ENCODE assay signal across 18 mouse cellular contexts in the genomic region with DNA sequence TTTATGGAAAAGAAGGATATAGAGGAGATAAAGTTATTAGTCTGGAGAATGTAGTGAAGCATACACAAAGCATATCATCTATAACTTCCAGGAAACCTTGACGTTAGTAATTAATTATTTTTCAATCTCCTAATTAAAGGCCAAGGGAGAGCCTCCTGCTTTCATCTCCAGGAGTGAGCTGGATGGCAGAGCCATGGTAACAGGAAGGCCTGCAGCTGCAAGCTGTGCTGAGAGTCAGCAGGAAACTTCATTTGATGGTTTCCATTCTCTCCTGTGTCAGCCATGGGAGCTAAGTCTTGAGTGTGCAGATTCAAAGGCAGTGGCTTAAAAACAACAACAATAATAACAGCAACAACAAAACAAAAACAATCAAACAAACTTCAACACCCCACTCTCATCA.
DNase-seq lines count a peak whose midpoint lies in the region; ATAC-seq and TF ChIP-seq lines count a peak whose summit lies in the region.
"Had no signal": no experiment of that assay in that cellular context is flagged by ENCODE, and none has a peak within 500 bp of the region (broad histone marks: within the 10 kb centered on the region; RNA-seq: fewer than 3 reads in every experiment).

No protein-coding gene starts in this region.

- no peak overlapping the region for H3K4me3 ChIP-seq in forebrain, embryonic 14.5 days (ENCODE audit: low read depth, low read length)
- no peak overlapping the region for H3K4me3 ChIP-seq in forebrain, embryonic 16.5 days (replicated peaks; ENCODE audit: low read length)
- H3K4me3 ChIP-seq in midbrain, embryonic 14.5 days (replicated peaks; ENCODE audit: low read depth, low read length): no peak overlapping the region
- H3K4me3 ChIP-seq in midbrain, embryonic 13.5 days (replicated peaks): no peak overlapping the region
- H3K4me3 ChIP-seq: embryonic facial prominence, embryonic 10.5 days; embryonic facial prominence, embryonic 12.5 days; forebrain, embryonic 13.5 days had no signal

- H3K4me2 ChIP-seq in forebrain, embryonic 14.5 days (ENCODE audit: low read length): no peak overlapping the region
- H3K4me2 ChIP-seq in forebrain, embryonic 16.5 days (ENCODE audit: low read length): no peak overlapping the region
- no peak overlapping the region for H3K4me2 ChIP-seq in midbrain, embryonic 14.5 days (ENCODE audit: low read length)
- H3K4me2 ChIP-seq in midbrain, embryonic 13.5 days (replicated peaks): no peak overlapping the region
- H3K4me2 ChIP-seq: embryonic facial prominence, embryonic 12.5 days; forebrain, embryonic 13.5 days had no signal

- no peak for ATAC-seq in forebrain, embryonic 14.5 days
- no peak for ATAC-seq in forebrain, embryonic 16.5 days
- ATAC-seq in midbrain, embryonic 14.5 days (ENCODE audit: low FRiP score, low TSS enrichment): no peak
- no peak for ATAC-seq in midbrain, embryonic 13.5 days
- ATAC-seq: forebrain, embryonic 13.5 days; forebrain, postnatal 0 days had no signal

- no peaks in the 10 kb centered on the region for H3K9me3 ChIP-seq in forebrain, embryonic 14.5 days (replicated peaks; ENCODE audit: control insufficient read depth, low read length)
- H3K9me3 ChIP-seq in forebrain, embryonic 16.5 days (ENCODE audit: control insufficient read depth, low read length): no peaks in the 10 kb centered on the region
- no peaks in the 10 kb centered on the region for H3K9me3 ChIP-seq in midbrain, embryonic 14.5 days (ENCODE audit: control insufficient read depth, low read length)
- no peaks in the 10 kb centered on the region for H3K9me3 ChIP-seq in midbrain, embryonic 13.5 days
- H3K9me3 ChIP-seq: embryonic facial prominence, embryonic 10.5 days; embryonic facial prominence, embryonic 12.5 days; forebrain, embryonic 13.5 days had no signal

- 10% methylated on average over 1 of the region's 1 CpGs for WGBS in forebrain, embryonic 14.5 days
- WGBS in forebrain, embryonic 16.5 days: 24% methylated on average over 1 of the region's 1 CpGs
- 33% methylated on average over 1 of the region's 1 CpGs for WGBS in midbrain, embryonic 14.5 days
- WGBS in midbrain, embryonic 13.5 days: 43% methylated on average over 1 of the region's 1 CpGs

- no peak for TF ChIP-seq CTCF in brain, embryonic 14.5 days (IDR thresholded peaks at IDR 0.05; ENCODE audit: borderline replicate concordance, extremely low read depth, insufficient read depth, insufficient read length)

- no peak overlapping the region for H3K27ac ChIP-seq in forebrain, embryonic 14.5 days (ENCODE audit: low read depth, low read length)
- H3K27ac ChIP-seq in forebrain, embryonic 16.5 days (ENCODE audit: low read length): no peak overlapping the region
- H3K27ac ChIP-seq in midbrain, embryonic 14.5 days (replicated peaks; ENCODE audit: low read depth, low read length): no peak overlapping the region
- H3K27ac ChIP-seq in midbrain, embryonic 13.5 days: no peak overlapping the region
- H3K27ac ChIP-seq: embryonic facial prominence, embryonic 10.5 days; embryonic facial prominence, embryonic 12.5 days; forebrain, embryonic 13.5 days had no signal

- H3K27me3 ChIP-seq in forebrain, embryonic 14.5 days (replicated peaks; ENCODE audit: control insufficient read depth, insufficient read depth, low read length): no peaks in the 10 kb centered on the region
- H3K27me3 ChIP-seq in forebrain, embryonic 16.5 days (replicated peaks; ENCODE audit: control insufficient read depth, insufficient read depth, low read length): no peaks in the 10 kb centered on the region
- no peaks in the 10 kb centered on the region for H3K27me3 ChIP-seq in midbrain, embryonic 14.5 days (ENCODE audit: control insufficient read depth, insufficient read depth, low read length)
- H3K27me3 ChIP-seq in midbrain, embryonic 13.5 days: no peaks in the 10 kb centered on the region
- H3K27me3 ChIP-seq: embryonic facial prominence, embryonic 12.5 days; forebrain, embryonic 13.5 days had no signal

- no peaks in the 10 kb centered on the region for H3K4me1 ChIP-seq in forebrain, embryonic 14.5 days (ENCODE audit: control insufficient read depth, insufficient read depth, low read length)
- no peaks in the 10 kb centered on the region for H3K4me1 ChIP-seq in forebrain, embryonic 16.5 days (replicated peaks; ENCODE audit: control insufficient read depth, insufficient read depth, low read length)
- H3K4me1 ChIP-seq in midbrain, embryonic 14.5 days (ENCODE audit: control insufficient read depth, insufficient read depth, low read length): no peaks in the 10 kb centered on the region
- no peaks in the 10 kb centered on the region for H3K4me1 ChIP-seq in midbrain, embryonic 13.5 days (replicated peaks)
- H3K4me1 ChIP-seq: embryonic facial prominence, embryonic 10.5 days; embryonic facial prominence, embryonic 12.5 days; forebrain, embryonic 13.5 days had no signal

- no peak overlapping the region for H3K9ac ChIP-seq in forebrain, embryonic 14.5 days (ENCODE audit: low read length)
- H3K9ac ChIP-seq in forebrain, embryonic 16.5 days (replicated peaks; ENCODE audit: low read depth, low read length): no peak overlapping the region
- H3K9ac ChIP-seq in midbrain, embryonic 14.5 days (replicated peaks; ENCODE audit: low read length): no peak overlapping the region
- H3K9ac ChIP-seq in midbrain, embryonic 13.5 days (replicated peaks): no peak overlapping the region
- H3K9ac ChIP-seq: embryonic facial prominence, embryonic 12.5 days; forebrain, embryonic 13.5 days; forebrain, postnatal 0 days had no signal

- no peaks in the 10 kb centered on the region for H3K36me3 ChIP-seq in forebrain, embryonic 14.5 days (ENCODE audit: control insufficient read depth, insufficient read depth, low read length)
- H3K36me3 ChIP-seq in forebrain, embryonic 16.5 days (ENCODE audit: control insufficient read depth, insufficient read depth): no peaks in the 10 kb centered on the region
- H3K36me3 ChIP-seq in midbrain, embryonic 14.5 days (ENCODE audit: control insufficient read depth, insufficient read depth, low read length): no peaks in the 10 kb centered on the region
- no peaks in the 10 kb centered on the region for H3K36me3 ChIP-seq in midbrain, embryonic 13.5 days
- H3K36me3 ChIP-seq: embryonic facial prominence, embryonic 10.5 days; embryonic facial prominence, embryonic 12.5 days had no signal

- no peak for TF ChIP-seq POLR2A in brain, embryonic 14.5 days (IDR thresholded peaks at IDR 0.05; ENCODE audit: borderline replicate concordance, extremely low read depth, insufficient read depth, insufficient read length, poor library complexity, severe bottlenecking)

- DNase-seq in forebrain, embryonic 14.5 days (ENCODE audit: low spot score): peak; percentile 3
- DNase-seq in midbrain, embryonic 14.5 days: peak; percentile 11
- DNase-seq in brain, embryonic 14.5 days (ENCODE audit: low read depth): peak; percentile 30
- DNase-seq in frontal cortex, adult 2 months (ENCODE audit: extremely low spot score in 1 of 2, low spot score in 1 of 2): no peak
- DNase-seq: adrenal gland, adult 2 months; adrenal gland, postnatal 10 days; adrenal gland, postnatal 25 days; cerebellum, adult 11-12 months; cerebellum, adult 2 months; cerebellum, adult 9-10 months; cerebellum, postnatal 10 days; cerebellum, postnatal 25 days; forebrain, postnatal 0 days had no signal

Comparison
In these comparisons a context has a peak if more than half of its experiments do, and no peak if none do; other contexts are left out.
1. DNase-seq: peak in forebrain, embryonic 14.5 days (single experiment), midbrain, embryonic 14.5 days (single experiment) and brain, embryonic 14.5 days (single experiment); none in frontal cortex, adult 2 months (0 of 2).